Mouse (Mus musculus) olfactory bulb, adult 2 months (tissue): Measurements from ENCODE around the gene Qrsl1.

Source experiments
- CTCF ChIP-seq: fragments of 200-500 bp; IDR thresholded peaks from 2 replicates; pipeline ENCODE4 v1.5.1; 2012; ENCODE audit warnings: low read depth, mild to moderate bottlenecking, low read length, moderate library complexity; ENCODE audit not compliant: insufficient read depth
- POLR2A ChIP-seq: fragments of 200-500 bp; IDR thresholded peaks from 2 replicates; pipeline ENCODE4 v1.6.1; 2012; ENCODE audit warnings: mild to moderate bottlenecking, low read depth, low read length, moderate library complexity; ENCODE audit not compliant: insufficient read depth

- TF ChIP-seq CTCF, result no peak
- TF ChIP-seq POLR2A, result no peak
Measured at GRCm38 (mm10) chr10:43826773-43827621, 74.5 kb downstream of the Qrsl1 start.
